Mouse (Mus musculus): ENCODE data around the gene Ezr. TPM values are rescaled to one million over a fixed set of nuclear protein-coding genes. Genes with fewer than 3 reads are reported as not detected.

The Ezr gene
- polyA plus RNA-seq, 1 experiment, result 368 TPM

GRCm38 (mm10) chr17:6751221-6751859 is 31.2 kb downstream of the Ezr start:
- H3K4me1 ChIP-seq (ENCODE audit: control insufficient read depth, insufficient read depth, insufficient read length, low read length), result peaks cover 4% of the 10 kb centered on the region; the same call in 1 of the 2 replicates
- H3K4me3 ChIP-seq (ENCODE audit: low read depth, low read length), result no peak overlapping the region
- 81% methylated on average over 11 of the region's 11 CpGs for WGBS
- TF ChIP-seq POLR2A (IDR thresholded peaks at IDR 0.05; ENCODE audit: low read depth, low read length) (no peak), CTCF (IDR thresholded peaks at IDR 0.05; ENCODE audit: extremely low read depth, insufficient read length, insufficient replicate concordance, low read depth, low read length) (no peak)
- no peaks in the 10 kb centered on the region for H3K27me3 ChIP-seq (ENCODE audit: control insufficient read depth, insufficient read depth, low read length)
- H3K36me3 ChIP-seq (ENCODE audit: control insufficient read depth, insufficient read depth, low read length), result peaks cover 94% of the 10 kb centered on the region
- H3K27ac ChIP-seq (ENCODE audit: insufficient read depth, low read depth, low read length), result no peak overlapping the region

GRCm38 (mm10) chr17:6748779-6749464 is 33.7 kb downstream of the Ezr start:
- Histone ChIP-seq H3K27ac (ENCODE audit: insufficient read depth, low read depth, low read length) (no peak overlapping the region), H3K36me3 (ENCODE audit: control insufficient read depth, insufficient read depth, low read length) (peaks cover 91% of the 10 kb centered on the region), H3K4me1 (ENCODE audit: control insufficient read depth, insufficient read depth, insufficient read length, low read length) (peaks cover 8% of the 10 kb centered on the region), H3K27me3 (ENCODE audit: control insufficient read depth, insufficient read depth, low read length) (no peaks in the 10 kb centered on the region), H3K4me3 (ENCODE audit: low read depth, low read length) (no peak overlapping the region)
- TF ChIP-seq POLR2A (IDR thresholded peaks at IDR 0.05; ENCODE audit: low read depth, low read length) (no peak), CTCF (IDR thresholded peaks at IDR 0.05; ENCODE audit: extremely low read depth, insufficient read length, insufficient replicate concordance, low read depth, low read length) (no peak)
- WGBS, result 67% methylated on average over 17 of the region's 17 CpGs

GRCm38 (mm10) chr17:6747478-6747877 is 35.1 kb downstream of the Ezr start:
- peaks cover 20% of the 10 kb centered on the region for H3K4me1 ChIP-seq (ENCODE audit: control insufficient read depth, insufficient read depth, insufficient read length, low read length)
- no peak overlapping the region for H3K4me3 ChIP-seq (ENCODE audit: low read depth, low read length)
- H3K36me3 ChIP-seq (ENCODE audit: control insufficient read depth, insufficient read depth, low read length), result peaks cover 90% of the 10 kb centered on the region
- H3K27ac ChIP-seq (ENCODE audit: insufficient read depth, low read depth, low read length), result no peak overlapping the region
- TF ChIP-seq POLR2A (IDR thresholded peaks at IDR 0.05; ENCODE audit: low read depth, low read length) (no peak), CTCF (IDR thresholded peaks at IDR 0.05; ENCODE audit: extremely low read depth, insufficient read length, insufficient replicate concordance, low read depth, low read length) (no peak)
- H3K27me3 ChIP-seq (ENCODE audit: control insufficient read depth, insufficient read depth, low read length), result no peaks in the 10 kb centered on the region
- 90% methylated on average over 7 of the region's 7 CpGs for WGBS

- TF ChIP-seq CTCF (IDR thresholded peaks at IDR 0.05; ENCODE audit: extremely low read depth, insufficient read length, insufficient replicate concordance, low read depth, low read length) (no peak), POLR2A (IDR thresholded peaks at IDR 0.05; ENCODE audit: low read depth, low read length) (no peak)
- WGBS, result 71% methylated on average over 9 of the region's 9 CpGs
- Histone ChIP-seq H3K27me3 (ENCODE audit: control insufficient read depth, insufficient read depth, low read length) (no peaks in the 10 kb centered on the region), H3K27ac (ENCODE audit: insufficient read depth, low read depth, low read length) (no peak overlapping the region), H3K4me3 (ENCODE audit: low read depth, low read length) (no peak overlapping the region), H3K4me1 (ENCODE audit: control insufficient read depth, insufficient read depth, insufficient read length, low read length) (peaks cover 21% of the 10 kb centered on the region), H3K36me3 (ENCODE audit: control insufficient read depth, insufficient read depth, low read length) (peaks cover 90% of the 10 kb centered on the region)
Measured at GRCm38 (mm10) chr17:6746452-6747231, 35.9 kb downstream of the Ezr start.

GRCm38 (mm10) chr17:6745975-6746374 is 36.6 kb downstream of the Ezr start:
- peaks cover 21% of the 10 kb centered on the region for H3K4me1 ChIP-seq (ENCODE audit: control insufficient read depth, insufficient read depth, insufficient read length, low read length)
- no peak overlapping the region for H3K4me3 ChIP-seq (ENCODE audit: low read depth, low read length)
- H3K27me3 ChIP-seq (ENCODE audit: control insufficient read depth, insufficient read depth, low read length), result no peaks in the 10 kb centered on the region
- WGBS, result 78% methylated on average over 9 of the region's 9 CpGs
- TF ChIP-seq CTCF (IDR thresholded peaks at IDR 0.05; ENCODE audit: extremely low read depth, insufficient read length, insufficient replicate concordance, low read depth, low read length) (no peak), POLR2A (IDR thresholded peaks at IDR 0.05; ENCODE audit: low read depth, low read length) (no peak)
- peaks cover 91% of the 10 kb centered on the region for H3K36me3 ChIP-seq (ENCODE audit: control insufficient read depth, insufficient read depth, low read length)
- no peak overlapping the region for H3K27ac ChIP-seq (ENCODE audit: insufficient read depth, low read depth, low read length)

- 81% methylated on average over 5 of the region's 5 CpGs for WGBS
- TF ChIP-seq CTCF (IDR thresholded peaks at IDR 0.05; ENCODE audit: extremely low read depth, insufficient read length, insufficient replicate concordance, low read depth, low read length) (no peak), POLR2A (IDR thresholded peaks at IDR 0.05; ENCODE audit: low read depth, low read length) (no peak)
Measured at GRCm38 (mm10) chr17:6745503-6745902, 37.1 kb downstream of the Ezr start.

GRCm38 (mm10) chr17:6744871-6745270 is 37.7 kb downstream of the Ezr start:
- H3K27me3 ChIP-seq (ENCODE audit: control insufficient read depth, insufficient read depth, low read length), result no peaks in the 10 kb centered on the region
- H3K27ac ChIP-seq (ENCODE audit: insufficient read depth, low read depth, low read length), result no peak overlapping the region
- 92% methylated on average over 14 of the region's 14 CpGs for WGBS
- peaks cover 93% of the 10 kb centered on the region for H3K36me3 ChIP-seq (ENCODE audit: control insufficient read depth, insufficient read depth, low read length)
- TF ChIP-seq CTCF (IDR thresholded peaks at IDR 0.05; ENCODE audit: extremely low read depth, insufficient read length, insufficient replicate concordance, low read depth, low read length) (no peak), POLR2A (IDR thresholded peaks at IDR 0.05; ENCODE audit: low read depth, low read length) (no peak)
- peaks cover 21% of the 10 kb centered on the region for H3K4me1 ChIP-seq (ENCODE audit: control insufficient read depth, insufficient read depth, insufficient read length, low read length)
- H3K4me3 ChIP-seq (ENCODE audit: low read depth, low read length), result no peak overlapping the region

More at GRCm38 (mm10) chr17:6745503-6745902, 37.1 kb downstream of the Ezr start:
- Histone ChIP-seq H3K27me3 (ENCODE audit: control insufficient read depth, insufficient read depth, low read length) (no peaks in the 10 kb centered on the region), H3K36me3 (ENCODE audit: control insufficient read depth, insufficient read depth, low read length) (peaks cover 91% of the 10 kb centered on the region), H3K4me3 (ENCODE audit: low read depth, low read length) (no peak overlapping the region), H3K27ac (ENCODE audit: insufficient read depth, low read depth, low read length) (no peak overlapping the region), H3K4me1 (ENCODE audit: control insufficient read depth, insufficient read depth, insufficient read length, low read length) (peaks cover 21% of the 10 kb centered on the region)
